Mouse (Mus musculus) neural tube, embryonic 13.5 days (tissue): ENCODE results near the gene Gstp2. TPM values are rescaled to one million over a fixed set of nuclear protein-coding genes. Genes with fewer than 3 reads are reported as not detected.

Source experiments
- ATAC-seq: fragments of 200-750 bp; cut with Nextera tagmentation; 2 replicates; pipeline ENCODE4 v1.8.0; 2017; ENCODE audit warnings: low read depth, mild to moderate bottlenecking, moderate TSS enrichment, moderate library complexity
- H3K27ac ChIP-seq: fragments of 300-500 bp; sonication (generic); replicated peaks from 2 replicates; pipeline ENCODE4 v1.5.1; 2015; ENCODE audit warnings: moderate library complexity, mild to moderate bottlenecking, inconsistent platforms
- H3K27me3 ChIP-seq: fragments of 300-500 bp; sonication (generic); 2 replicates; pipeline ENCODE4 v1.6.1; 2015; ENCODE audit warnings: mild to moderate bottlenecking, inconsistent platforms
- H3K36me3 ChIP-seq: fragments of 300-500 bp; sonication (generic); 2 replicates; pipeline ENCODE4 v1.6.1; 2015; ENCODE audit warnings: mild to moderate bottlenecking, inconsistent platforms
- H3K4me1 ChIP-seq: fragments of 300-500 bp; sonication (generic); replicated peaks from 2 replicates; pipeline ENCODE4 v1.6.1; 2015; ENCODE audit warnings: inconsistent platforms
- H3K4me2 ChIP-seq: fragments of 300-500 bp; sonication (generic); 2 replicates; pipeline ENCODE4 v1.6.1; 2015; ENCODE audit warnings: inconsistent platforms, mild to moderate bottlenecking, moderate library complexity
- H3K4me3 ChIP-seq: fragments of 300-500 bp; sonication (generic); 2 replicates; pipeline ENCODE4 v1.5.1; 2015; ENCODE audit warnings: mild to moderate bottlenecking, inconsistent platforms
- H3K9ac ChIP-seq: fragments of 300-500 bp; sonication (generic); 2 replicates; pipeline ENCODE4 v1.6.1; 2015; ENCODE audit warnings: moderate library complexity, mild to moderate bottlenecking, inconsistent platforms
- H3K9me3 ChIP-seq: fragments of 300-500 bp; sonication (generic); 2 replicates; pipeline ENCODE4 v1.6.1; 2016; ENCODE audit warnings: inconsistent platforms
- WGBS: fragments of 180-500 bp; shearing (Covaris S2); methylation state at CpG from one replicate; pipeline ENCODE4 v1.1.7; 2015; 5-methylcytosine and 5-hydroxymethylcytosine counted together
- polyA plus RNA-seq: library from polyadenylated mRNA; unstranded; fragments of >200 nt; fragmentation: Nextera tagmentation; extraction: Ambion mirVana; gene quantifications from 2 replicates; pipeline ENCODE4 v1.2.1, GENCODE M21; 2015

Gene Gstp2
- 1.5 and 1.7 TPM in 2 replicates for polyA plus RNA-seq

- no peak within 1 kb of the TSS for H3K27ac ChIP-seq
- H3K4me2 ChIP-seq, result peak within 1 kb of the TSS; percentile 13; the same call in 1 of the 2 replicates
- H3K27me3 ChIP-seq, result no peaks in the 10 kb centered on the region
- no peak for ATAC-seq
- no peak within 1 kb of the TSS for H3K4me3 ChIP-seq
- H3K4me1 ChIP-seq, result peaks cover 6% of the 10 kb centered on the region; the same call in 1 of the 2 replicates
- WGBS, result 62% methylated on average over 16 of the region's 16 CpGs
- H3K9me3 ChIP-seq, result no peaks in the 10 kb centered on the region
- H3K36me3 ChIP-seq, result no peaks in the 10 kb centered on the region
- H3K9ac ChIP-seq, result no peak within 1 kb of the TSS
These were observed at the start of gene Gstp2 for GRCm38 (mm10) chr19:4045966-4046865. Gstp2 (minus strand) TSS chr19:4046023.

GRCm38 (mm10) chr19:4094774-4095303, 49.0 kb upstream of the Gstp2 start:
- 83% methylated on average over 5 of the region's 5 CpGs for WGBS
- ATAC-seq, result no peak
- no peak overlapping the region for H3K9ac ChIP-seq

GRCm38 (mm10) chr19:4094348-4094747, 48.5 kb upstream of the Gstp2 start:
- no peaks in the 10 kb centered on the region for H3K9me3 ChIP-seq
- H3K4me2 ChIP-seq, result no peak overlapping the region
- ATAC-seq, result no peak
- H3K4me1 ChIP-seq, result peaks cover 28% of the 10 kb centered on the region
- no peak overlapping the region for H3K9ac ChIP-seq
- no peak overlapping the region for H3K27ac ChIP-seq
- no peaks in the 10 kb centered on the region; the same call in 1 of the 2 replicates for H3K27me3 ChIP-seq
- no peaks in the 10 kb centered on the region for H3K36me3 ChIP-seq
- H3K4me3 ChIP-seq, result no peak overlapping the region
- WGBS, result 82% methylated on average over 3 of the region's 3 CpGs

More at GRCm38 (mm10) chr19:4094774-4095303, 49.0 kb upstream of the Gstp2 start:
- Histone ChIP-seq H3K27ac (no peak overlapping the region), H3K4me2 (no peak overlapping the region), H3K9me3 (no peaks in the 10 kb centered on the region), H3K27me3 (no peaks in the 10 kb centered on the region; the same call in 1 of the 2 replicates), H3K36me3 (no peaks in the 10 kb centered on the region), H3K4me1 (peaks cover 33% of the 10 kb centered on the region), H3K4me3 (no peak overlapping the region)

GRCm38 (mm10) chr19:4093772-4094171, 47.9 kb upstream of the Gstp2 start:
- Histone ChIP-seq H3K9ac (no peak overlapping the region), H3K4me2 (no peak overlapping the region), H3K9me3 (no peaks in the 10 kb centered on the region), H3K4me1 (peaks cover 22% of the 10 kb centered on the region), H3K36me3 (no peaks in the 10 kb centered on the region), H3K4me3 (no peak overlapping the region), H3K27me3 (no peaks in the 10 kb centered on the region; the same call in 1 of the 2 replicates), H3K27ac (no peak overlapping the region)
- ATAC-seq, result no peak
- WGBS, result 78% methylated on average over 7 of the region's 7 CpGs

GRCm38 (mm10) chr19:4092750-4093149, 46.9 kb upstream of the Gstp2 start:
- Histone ChIP-seq H3K27me3 (no peaks in the 10 kb centered on the region; the same call in 1 of the 2 replicates), H3K9ac (no peak overlapping the region), H3K36me3 (no peaks in the 10 kb centered on the region), H3K4me2 (no peak overlapping the region), H3K9me3 (no peaks in the 10 kb centered on the region), H3K4me1 (peaks cover 12% of the 10 kb centered on the region), H3K4me3 (no peak overlapping the region), H3K27ac (no peak overlapping the region)
- no peak for ATAC-seq
- 86% methylated on average over 3 of the region's 3 CpGs for WGBS

- 80% methylated on average over 2 of the region's 2 CpGs for WGBS
- peaks cover 6% of the 10 kb centered on the region for H3K4me1 ChIP-seq
These were observed 45.6 kb upstream of the Gstp2 start for GRCm38 (mm10) chr19:4091383-4091782.

GRCm38 (mm10) chr19:4090446-4090845, 44.6 kb upstream of the Gstp2 start:
- H3K9ac ChIP-seq, result no peak overlapping the region
- no peaks in the 10 kb centered on the region for H3K36me3 ChIP-seq
- no peaks in the 10 kb centered on the region for H3K4me1 ChIP-seq
- H3K4me3 ChIP-seq, result no peak overlapping the region
- H3K9me3 ChIP-seq, result no peaks in the 10 kb centered on the region
- WGBS, result 84% methylated on average over 3 of the region's 3 CpGs
- ATAC-seq, result no peak
- no peak overlapping the region for H3K4me2 ChIP-seq
- no peak overlapping the region for H3K27ac ChIP-seq
- no peaks in the 10 kb centered on the region; the same call in none of the 2 replicates for H3K27me3 ChIP-seq

More at GRCm38 (mm10) chr19:4091383-4091782, 45.6 kb upstream of the Gstp2 start:
- no peaks in the 10 kb centered on the region for H3K9me3 ChIP-seq
- H3K9ac ChIP-seq, result no peak overlapping the region
- no peak for ATAC-seq
- H3K27me3 ChIP-seq, result no peaks in the 10 kb centered on the region; the same call in 1 of the 2 replicates
- H3K4me2 ChIP-seq, result no peak overlapping the region
- H3K27ac ChIP-seq, result no peak overlapping the region
- no peaks in the 10 kb centered on the region for H3K36me3 ChIP-seq
- H3K4me3 ChIP-seq, result no peak overlapping the region

GRCm38 (mm10) chr19:4089128-4089527, 43.3 kb upstream of the Gstp2 start:
- H3K9me3 ChIP-seq, result no peaks in the 10 kb centered on the region
- H3K4me2 ChIP-seq, result no peak overlapping the region
- no peaks in the 10 kb centered on the region for H3K36me3 ChIP-seq
- H3K4me3 ChIP-seq, result no peak overlapping the region
- no peak for ATAC-seq
- H3K27ac ChIP-seq, result no peak overlapping the region
- H3K9ac ChIP-seq, result no peak overlapping the region
- H3K27me3 ChIP-seq, result no peaks in the 10 kb centered on the region; the same call in none of the 2 replicates
- 82% methylated on average over 6 of the region's 6 CpGs for WGBS
- H3K4me1 ChIP-seq, result no peaks in the 10 kb centered on the region

- Histone ChIP-seq H3K27me3 (no peaks in the 10 kb centered on the region; the same call in none of the 2 replicates), H3K36me3 (no peaks in the 10 kb centered on the region), H3K4me1 (no peaks in the 10 kb centered on the region), H3K9ac (no peak overlapping the region), H3K4me3 (no peak overlapping the region), H3K4me2 (no peak overlapping the region), H3K9me3 (no peaks in the 10 kb centered on the region), H3K27ac (no peak overlapping the region)
- no peak for ATAC-seq
- WGBS, result 54% methylated on average over 5 of the region's 5 CpGs
These were observed 42.3 kb upstream of the Gstp2 start for GRCm38 (mm10) chr19:4088146-4088545.

GRCm38 (mm10) chr19:4087090-4087489, 41.3 kb upstream of the Gstp2 start:
- Histone ChIP-seq H3K27ac (no peak overlapping the region), H3K4me3 (no peak overlapping the region), H3K9me3 (no peaks in the 10 kb centered on the region), H3K36me3 (no peaks in the 10 kb centered on the region), H3K27me3 (no peaks in the 10 kb centered on the region; the same call in none of the 2 replicates), H3K4me1 (no peaks in the 10 kb centered on the region), H3K9ac (no peak overlapping the region), H3K4me2 (no peak overlapping the region)
- 86% methylated on average over 5 of the region's 5 CpGs for WGBS
- ATAC-seq, result no peak

- H3K9me3 ChIP-seq, result no peaks in the 10 kb centered on the region
- ATAC-seq, result no peak
- H3K27ac ChIP-seq, result no peak overlapping the region
- H3K4me2 ChIP-seq, result no peak overlapping the region
- H3K9ac ChIP-seq, result no peak overlapping the region
- no peaks in the 10 kb centered on the region; the same call in none of the 2 replicates for H3K27me3 ChIP-seq
- 90% methylated on average over 15 of the region's 15 CpGs for WGBS
- no peaks in the 10 kb centered on the region for H3K36me3 ChIP-seq
- H3K4me3 ChIP-seq, result no peak overlapping the region
- no peaks in the 10 kb centered on the region for H3K4me1 ChIP-seq
These were observed 40.3 kb upstream of the Gstp2 start for GRCm38 (mm10) chr19:4086156-4086555.

GRCm38 (mm10) chr19:4084984-4085383, 39.2 kb upstream of the Gstp2 start:
- 75% methylated on average over 1 of the region's 1 CpGs for WGBS
- H3K27ac ChIP-seq, result no peak overlapping the region
- no peaks in the 10 kb centered on the region for H3K36me3 ChIP-seq
- H3K4me2 ChIP-seq, result no peak overlapping the region
- no peak overlapping the region for H3K4me3 ChIP-seq
- H3K9ac ChIP-seq, result no peak overlapping the region
- ATAC-seq, result no peak
- H3K4me1 ChIP-seq, result no peaks in the 10 kb centered on the region
- no peaks in the 10 kb centered on the region; the same call in none of the 2 replicates for H3K27me3 ChIP-seq
- no peaks in the 10 kb centered on the region for H3K9me3 ChIP-seq
